Mouse (Mus musculus): Measurements from ENCODE around the gene Wipf2. TPM values are rescaled to one million over a fixed set of nuclear protein-coding genes. Genes with fewer than 3 reads are reported as not detected.
"Not testable (repeated sequence)": the region's sequence is repeated elsewhere in the genome, so short reads cannot be mapped to it uniquely, and the experiment has no call there.

The Wipf2 gene
- total RNA-seq, 1 experiment from 2014 or later = 6.7 TPM

DNA sequence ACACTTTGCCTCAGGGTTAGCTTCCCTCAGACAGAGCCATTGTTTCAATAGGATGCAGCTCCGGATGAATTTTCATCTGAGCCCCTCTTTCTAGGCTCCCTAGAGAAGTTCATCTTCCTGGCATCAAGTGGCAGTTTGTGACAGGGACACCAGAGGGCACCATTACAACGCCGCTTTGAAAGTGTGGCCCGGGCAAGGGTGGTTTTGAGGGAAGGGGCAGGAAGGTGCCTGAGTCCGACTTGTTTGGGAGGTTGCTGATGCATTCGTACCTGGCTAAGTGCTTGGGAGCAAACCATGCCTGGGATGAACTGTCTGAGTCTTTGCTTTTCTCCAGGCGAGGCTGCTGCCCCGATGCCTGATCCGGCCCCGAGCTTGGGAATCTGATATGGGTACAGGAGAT is 58.9 kb downstream of the Wipf2 start:
- not testable (repeated sequence) for ATAC-seq (replicated peaks in 1 of 2; ENCODE audit: insufficient read depth in 1 of 2, low FRiP score in 2 of 2, low TSS enrichment in 1 of 2, low read depth in 1 of 2, poor library complexity in 2 of 2, severe bottlenecking in 2 of 2)

DNA sequence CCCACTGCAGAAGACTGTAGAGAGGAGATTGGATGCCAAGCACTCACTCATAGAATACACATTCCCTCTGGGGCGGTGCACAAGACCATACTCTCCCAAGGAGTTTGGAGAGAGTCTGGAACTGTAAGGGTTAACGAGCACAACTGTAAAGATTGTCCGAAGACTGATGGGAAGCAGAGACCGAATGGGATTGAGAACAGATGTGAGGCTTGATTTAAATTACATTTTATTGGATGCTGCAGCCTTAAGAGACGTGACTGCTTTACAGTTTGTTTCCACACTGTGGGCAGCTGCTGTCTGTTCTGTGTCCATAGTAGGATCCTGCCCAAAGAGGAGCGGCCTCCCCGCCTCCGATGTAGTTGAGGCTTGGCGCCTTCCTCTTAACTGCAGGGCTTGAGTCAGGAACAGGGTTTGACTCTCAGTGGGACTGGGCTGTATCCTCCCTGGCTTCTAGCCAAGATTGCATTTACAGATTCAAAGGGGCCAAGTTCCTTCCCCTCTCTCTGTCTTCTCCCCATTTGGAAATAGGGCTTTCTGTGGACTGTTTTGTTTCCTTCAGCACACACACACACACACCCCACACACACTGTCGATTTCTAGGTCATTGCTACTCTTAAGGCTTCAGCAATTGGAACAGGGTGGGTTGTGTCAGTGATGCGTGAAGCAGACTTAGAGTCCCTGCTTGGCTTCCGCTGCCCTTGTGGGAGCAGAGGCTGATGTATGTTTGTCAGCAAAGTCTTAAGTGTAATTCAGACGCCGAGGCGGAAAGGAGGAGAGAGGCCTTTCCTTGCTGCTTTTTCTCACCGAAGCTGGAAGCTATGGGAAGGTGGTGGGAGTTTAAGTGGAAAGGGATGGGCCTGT is 59.6 kb downstream of the Wipf2 start:
- not testable (repeated sequence) for ATAC-seq (replicated peaks in 1 of 2; ENCODE audit: insufficient read depth in 1 of 2, low FRiP score in 2 of 2, low TSS enrichment in 1 of 2, low read depth in 1 of 2, poor library complexity in 2 of 2, severe bottlenecking in 2 of 2)

DNA sequence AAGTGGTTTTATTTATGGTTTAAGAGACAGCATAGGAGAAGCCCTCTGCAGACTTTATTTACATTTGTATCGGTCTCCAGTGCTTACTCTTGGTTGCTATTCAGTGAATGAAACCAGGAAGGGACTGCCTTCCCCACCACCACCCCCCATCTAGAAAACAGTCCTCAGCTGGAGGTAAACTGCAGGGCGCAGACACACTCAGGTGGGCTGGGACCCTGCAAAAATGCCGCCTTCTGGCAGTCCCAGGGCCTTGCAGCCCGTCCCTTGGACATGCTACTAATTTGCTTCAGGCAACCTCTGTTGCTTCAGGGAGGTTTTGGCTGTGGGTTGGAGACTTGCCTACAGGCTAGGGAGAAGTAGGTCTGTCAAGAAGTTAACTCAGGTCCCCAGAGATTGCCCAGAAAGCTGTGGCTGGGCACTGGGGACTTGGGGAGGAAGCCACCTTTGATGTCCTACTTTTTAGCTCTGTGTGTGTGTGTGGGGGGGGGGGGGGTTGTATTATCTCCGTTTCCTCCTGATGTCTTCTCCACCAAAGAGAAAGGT is 61.3 kb downstream of the Wipf2 start:
- 0 out of 4 replicates have a peak, but pooled peaks of 1 of the 2 experiments have one; percentile 15 for ATAC-seq (replicated peaks in 1 of 2; ENCODE audit: insufficient read depth in 1 of 2, low FRiP score in 2 of 2, low TSS enrichment in 1 of 2, low read depth in 1 of 2, poor library complexity in 2 of 2, severe bottlenecking in 2 of 2)

DNA sequence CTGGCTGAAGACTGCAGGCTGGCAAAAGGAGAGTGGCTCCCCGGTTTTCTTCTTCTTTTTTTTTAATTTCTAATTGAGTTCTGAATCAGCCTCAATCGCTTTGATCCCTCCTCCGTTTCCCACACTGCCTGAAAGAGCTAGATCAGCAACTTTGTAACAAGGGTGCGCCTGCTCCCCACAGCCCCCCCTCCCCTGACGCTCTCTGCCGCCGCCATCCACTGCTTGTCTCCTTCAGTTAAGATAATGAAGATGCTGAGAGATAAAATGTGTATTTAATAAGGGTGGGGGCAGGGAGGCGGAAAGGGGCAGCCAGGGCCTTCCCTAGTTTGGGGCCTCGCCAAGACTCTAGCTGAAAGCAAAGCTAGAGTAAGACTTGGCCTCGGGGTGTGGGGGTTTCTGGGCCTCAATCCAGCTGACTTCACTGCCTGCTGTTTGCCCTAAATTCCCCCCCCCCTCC is 61.9 kb downstream of the Wipf2 start:
- ATAC-seq (replicated peaks in 1 of 2; ENCODE audit: insufficient read depth in 1 of 2, low FRiP score in 2 of 2, low TSS enrichment in 1 of 2, low read depth in 1 of 2, poor library complexity in 2 of 2, severe bottlenecking in 2 of 2) = no peak

DNA sequence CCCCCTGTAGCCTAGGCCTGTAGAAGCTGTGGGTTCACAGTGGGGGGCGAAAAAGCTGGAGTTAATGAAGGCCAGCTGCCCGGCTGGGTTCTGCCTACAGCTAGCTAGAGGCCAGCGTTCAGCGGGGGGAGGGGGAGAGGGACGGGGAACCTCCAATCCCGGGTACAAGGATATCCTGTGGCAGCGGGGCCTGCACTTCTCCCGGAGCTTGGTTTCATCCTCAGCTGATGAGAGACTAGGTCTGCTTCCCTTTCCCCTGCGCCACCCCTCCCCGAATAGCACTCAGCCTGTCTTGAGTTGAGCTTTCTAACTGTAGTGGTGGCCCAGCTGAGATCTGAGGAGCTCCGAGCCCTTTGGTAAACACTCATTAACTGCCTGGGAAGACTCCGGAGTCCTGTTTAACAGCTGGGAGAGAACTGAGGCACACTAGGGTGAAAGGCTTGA is 62.5 kb downstream of the Wipf2 start:
- ATAC-seq (replicated peaks in 1 of 2; ENCODE audit: insufficient read depth in 1 of 2, low FRiP score in 2 of 2, low TSS enrichment in 1 of 2, low read depth in 1 of 2, poor library complexity in 2 of 2, severe bottlenecking in 2 of 2) = no peak

DNA sequence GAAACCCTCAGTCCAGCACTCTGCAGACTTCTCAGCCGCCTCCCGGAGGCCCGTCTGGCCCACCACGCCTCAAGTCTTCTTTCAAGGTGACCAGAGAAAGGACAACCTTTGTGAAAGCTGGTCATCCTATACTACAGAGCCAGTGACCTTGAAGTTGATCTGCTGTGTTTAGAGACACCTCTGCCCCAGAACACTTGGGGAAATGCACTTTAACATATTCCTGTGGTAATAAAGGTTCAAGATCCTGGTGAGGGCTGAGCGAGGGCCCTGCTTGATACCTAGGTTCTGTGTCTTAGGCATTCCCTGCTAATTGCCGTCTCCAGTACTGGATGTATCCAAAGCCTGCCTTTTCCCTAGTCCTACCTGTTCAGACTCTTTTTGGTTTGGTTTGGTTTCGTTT is 63.1 kb downstream of the Wipf2 start:
- no peak for ATAC-seq (replicated peaks in 1 of 2; ENCODE audit: insufficient read depth in 1 of 2, low FRiP score in 2 of 2, low TSS enrichment in 1 of 2, low read depth in 1 of 2, poor library complexity in 2 of 2, severe bottlenecking in 2 of 2)

DNA sequence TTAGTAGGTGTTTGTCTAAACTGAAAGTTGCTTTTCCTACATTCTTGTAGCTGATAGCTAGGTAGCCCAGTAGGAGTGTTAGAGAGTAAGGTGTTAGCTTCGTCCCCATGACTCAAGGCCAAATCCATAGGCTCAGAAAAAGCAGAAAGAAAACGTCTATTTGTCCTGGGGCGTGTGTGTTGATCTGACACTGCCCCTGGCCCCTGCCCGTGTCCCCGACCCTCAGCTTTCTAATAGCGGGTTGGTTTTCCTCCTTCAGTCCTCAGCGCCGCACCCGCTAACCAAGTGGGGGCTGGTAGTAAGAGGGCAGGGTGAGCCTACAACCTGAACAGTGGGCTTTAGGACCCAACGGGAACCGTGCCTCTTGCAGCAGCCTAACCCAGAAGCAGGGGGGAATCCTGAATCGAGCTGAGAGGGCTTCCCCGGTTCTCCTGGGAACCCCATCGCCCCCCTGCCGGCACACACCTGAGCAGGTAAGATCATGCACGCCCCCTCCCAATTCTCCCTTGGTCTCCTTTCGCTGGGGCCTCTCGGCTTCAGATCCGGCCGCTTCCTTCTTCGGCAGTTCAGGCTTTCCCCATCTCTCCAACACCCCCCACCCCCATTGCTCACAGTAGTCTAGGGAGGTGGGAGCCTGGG is 64.1 kb downstream of the Wipf2 start, which contains the start of gene Rara:
Gene Rara (plus strand): TSS at position 381 of the 639 bp plus-strand sequence.
- no peak; a peak in 2 of 4 replicates for ATAC-seq (replicated peaks in 1 of 2; ENCODE audit: insufficient read depth in 1 of 2, low FRiP score in 2 of 2, low TSS enrichment in 1 of 2, low read depth in 1 of 2, poor library complexity in 2 of 2, severe bottlenecking in 2 of 2)

DNA sequence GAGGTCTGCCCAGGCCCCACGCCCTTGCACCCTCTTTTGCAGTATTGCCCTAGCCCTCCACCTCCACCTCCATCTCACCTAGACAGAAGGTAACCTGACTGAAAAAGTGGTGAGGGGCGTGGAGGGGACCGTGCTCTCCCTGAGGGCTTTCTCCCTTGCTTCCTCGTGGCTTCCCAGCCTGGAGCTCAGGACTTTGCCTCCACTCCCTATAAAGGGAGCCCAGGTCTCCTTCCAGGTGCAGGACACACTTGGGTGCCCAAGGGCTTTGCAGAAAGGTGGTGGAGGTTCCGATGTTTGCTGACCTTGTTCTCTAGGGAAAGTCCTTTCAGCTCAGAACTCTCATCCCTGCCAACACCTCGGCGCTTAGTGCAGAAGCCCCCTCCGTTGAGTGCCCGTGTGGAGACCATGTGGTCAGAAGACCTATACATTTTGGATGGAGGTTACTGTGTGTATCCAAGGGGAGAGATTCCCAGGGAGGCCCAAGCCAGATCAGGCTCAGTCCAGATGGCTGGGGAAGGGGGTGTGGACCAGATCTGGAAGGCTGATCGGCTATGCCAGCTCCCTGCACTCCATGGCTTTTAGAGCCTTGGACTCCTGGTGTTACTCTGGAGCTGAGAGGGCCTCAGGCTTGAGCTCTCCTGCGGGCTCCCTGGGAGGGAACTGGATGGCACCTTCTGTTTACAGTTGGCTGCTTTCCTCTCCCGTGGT is 64.9 kb downstream of the Wipf2 start:
- ATAC-seq (replicated peaks in 1 of 2; ENCODE audit: insufficient read depth in 1 of 2, low FRiP score in 2 of 2, low TSS enrichment in 1 of 2, low read depth in 1 of 2, poor library complexity in 2 of 2, severe bottlenecking in 2 of 2) = no peak

DNA sequence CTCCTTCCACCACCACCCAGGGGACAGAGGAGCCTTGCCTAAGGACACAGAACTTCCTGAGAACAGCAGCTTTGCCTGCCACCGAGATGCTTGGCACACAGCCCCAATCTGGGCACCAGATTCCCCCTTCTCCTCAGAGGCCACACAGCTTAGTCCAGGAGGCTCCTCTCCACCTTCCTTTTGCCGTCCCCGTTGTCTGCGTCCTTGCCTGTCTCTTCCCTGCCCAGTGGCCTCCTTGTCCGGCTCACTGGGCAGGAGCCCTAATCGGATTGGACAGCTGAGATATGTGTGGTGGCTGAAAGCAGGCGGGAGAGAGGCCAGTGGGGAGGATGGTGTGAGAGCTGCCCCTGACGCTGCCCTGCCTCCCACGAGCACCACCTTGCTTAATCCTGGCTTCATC is 66.1 kb downstream of the Wipf2 start:
- no peak for ATAC-seq (replicated peaks in 1 of 2; ENCODE audit: insufficient read depth in 1 of 2, low FRiP score in 2 of 2, low TSS enrichment in 1 of 2, low read depth in 1 of 2, poor library complexity in 2 of 2, severe bottlenecking in 2 of 2)

DNA sequence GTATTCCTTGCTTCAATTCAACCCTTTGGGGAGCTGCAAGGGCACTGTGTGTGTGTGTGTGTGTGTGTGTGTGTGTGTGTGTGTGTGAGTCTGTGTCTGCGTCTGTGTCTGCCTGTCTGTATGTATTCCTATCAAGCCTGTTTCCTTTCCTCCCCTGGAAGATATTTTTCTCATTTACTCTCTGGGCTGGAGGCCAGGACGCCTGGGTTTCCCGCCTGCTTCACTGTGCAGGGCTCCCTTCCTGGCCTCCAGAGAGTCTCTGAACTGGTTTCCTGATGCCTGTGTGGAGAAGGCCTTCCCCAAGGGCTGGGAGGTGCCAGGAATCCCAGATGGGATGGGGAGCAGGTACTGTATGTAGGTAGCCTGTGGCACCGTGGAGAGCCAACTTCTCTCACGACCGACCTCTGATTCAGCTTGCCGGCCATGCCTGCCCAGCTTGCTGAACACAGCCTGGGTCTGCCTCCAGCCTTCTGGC is 66.7 kb downstream of the Wipf2 start:
- ATAC-seq (replicated peaks in 1 of 2; ENCODE audit: insufficient read depth in 1 of 2, low FRiP score in 2 of 2, low TSS enrichment in 1 of 2, low read depth in 1 of 2, poor library complexity in 2 of 2, severe bottlenecking in 2 of 2) = no peak

DNA sequence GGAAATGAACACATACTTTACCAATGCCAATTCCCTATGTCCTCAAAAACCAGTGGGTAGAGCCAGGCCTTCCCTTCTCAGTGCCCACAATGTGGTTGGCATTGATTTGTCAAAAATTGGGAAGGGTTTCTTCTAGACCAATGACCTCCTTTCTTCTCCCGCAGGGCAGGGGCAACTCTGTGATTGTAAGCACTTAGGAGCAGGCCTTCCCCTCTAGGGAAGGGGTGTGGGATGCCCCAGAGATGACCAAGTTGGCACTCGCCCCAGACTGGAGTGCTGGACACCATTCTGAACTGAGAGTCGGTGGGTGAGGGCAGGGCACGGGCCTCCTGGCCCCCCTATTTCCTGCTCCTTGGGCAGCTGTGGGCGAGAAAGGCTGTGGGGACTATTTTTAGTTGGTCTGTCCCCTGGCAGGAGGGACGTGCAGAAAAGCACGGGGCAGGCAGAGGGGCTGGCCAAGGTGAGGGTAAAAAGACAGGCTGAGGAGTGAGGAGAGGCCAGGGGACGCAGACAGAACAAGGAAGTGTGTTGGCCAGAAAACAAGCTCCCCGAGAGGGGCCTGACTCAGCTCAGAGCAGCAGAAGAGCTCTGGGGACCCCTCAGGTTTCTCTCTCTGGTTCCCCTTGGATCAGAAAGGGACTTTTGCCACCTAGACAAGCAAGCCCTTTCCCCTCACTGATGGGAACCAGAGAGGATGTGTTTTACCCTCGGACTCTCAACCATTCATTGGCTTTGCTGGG is 67.5 kb downstream of the Wipf2 start:
- ATAC-seq (replicated peaks in 1 of 2; ENCODE audit: insufficient read depth in 1 of 2, low FRiP score in 2 of 2, low TSS enrichment in 1 of 2, low read depth in 1 of 2, poor library complexity in 2 of 2, severe bottlenecking in 2 of 2) = peak in 1 of 2 experiments; percentile 35; a peak in 2 of 4 replicates

DNA sequence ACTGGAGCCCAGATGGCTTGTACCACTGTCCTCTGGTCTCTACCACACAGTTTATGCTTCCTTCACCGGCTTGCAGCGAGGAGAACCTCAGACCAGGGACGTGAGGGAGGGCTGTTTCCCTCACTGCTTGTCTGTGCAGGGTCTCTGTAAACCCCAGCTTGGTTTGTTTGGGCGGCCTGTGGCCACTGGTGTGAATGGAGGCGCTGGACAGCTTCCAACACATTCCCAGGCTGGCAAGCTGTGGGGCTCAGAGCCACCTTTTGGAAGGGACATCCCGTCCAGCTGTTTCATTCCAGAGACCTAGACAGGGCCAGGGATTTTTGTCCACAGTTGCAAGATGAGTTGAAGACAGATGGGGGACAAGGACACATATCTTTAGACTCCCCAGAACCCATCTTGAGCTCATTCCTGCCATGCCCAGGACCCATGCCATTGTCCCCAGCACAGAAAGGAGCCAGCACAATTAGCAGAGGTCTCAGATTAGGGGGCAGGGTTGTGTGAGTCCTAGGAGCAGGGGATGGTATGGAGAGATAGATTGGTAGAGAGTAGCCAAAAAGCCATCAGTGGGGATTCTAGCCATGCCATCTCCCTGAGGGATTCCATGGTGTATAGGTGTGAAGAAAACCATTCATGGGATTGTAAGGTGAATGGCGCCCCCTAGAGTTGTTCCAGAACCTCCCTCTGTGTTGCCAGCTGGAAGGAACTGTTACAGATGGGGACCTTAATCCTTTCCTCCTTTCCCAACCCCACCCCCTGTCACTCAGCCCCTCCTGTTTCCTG is 68.3 kb downstream of the Wipf2 start:
- ATAC-seq (replicated peaks in 1 of 2; ENCODE audit: insufficient read depth in 1 of 2, low FRiP score in 2 of 2, low TSS enrichment in 1 of 2, low read depth in 1 of 2, poor library complexity in 2 of 2, severe bottlenecking in 2 of 2) = no peak

DNA sequence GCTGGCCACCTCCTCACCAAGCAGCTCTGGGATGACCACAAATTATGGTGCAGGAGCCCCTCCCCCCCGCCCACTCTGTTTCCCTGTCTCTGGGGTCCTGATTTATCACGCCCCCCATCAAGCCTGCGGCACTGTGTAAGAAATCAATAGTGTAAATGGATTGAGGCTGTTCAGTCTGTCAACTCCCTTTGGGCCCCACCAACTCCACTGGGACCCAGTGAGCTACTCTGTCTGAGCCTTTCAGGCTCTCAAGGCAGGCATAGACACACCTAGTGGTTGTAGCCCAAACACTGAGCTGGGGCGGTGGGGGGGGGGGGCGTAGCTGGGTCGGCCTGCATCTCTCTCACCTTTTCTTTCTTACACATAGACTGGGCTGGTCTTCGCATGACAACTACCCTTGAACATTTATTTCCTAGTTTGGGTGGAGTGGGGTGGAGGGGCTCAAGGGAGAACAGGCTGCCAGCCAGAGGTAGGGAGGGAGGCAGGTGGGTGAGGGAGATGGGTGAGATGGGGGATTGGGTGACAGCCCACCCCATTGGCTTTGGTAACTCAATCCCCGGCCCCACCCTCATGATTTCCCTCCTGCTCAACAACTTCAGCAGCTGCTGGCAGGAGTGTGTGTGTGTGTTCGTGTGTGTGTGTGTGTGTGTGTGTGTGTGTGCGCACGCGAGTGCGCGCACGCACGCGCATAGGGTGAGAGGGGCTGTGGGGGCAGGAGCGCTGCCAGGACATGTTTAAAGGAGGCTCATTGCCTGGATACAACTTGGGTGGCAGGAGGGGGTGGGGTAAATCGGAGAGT is 69.1 kb downstream of the Wipf2 start:
- no peak for ATAC-seq (replicated peaks in 1 of 2; ENCODE audit: insufficient read depth in 1 of 2, low FRiP score in 2 of 2, low TSS enrichment in 1 of 2, low read depth in 1 of 2, poor library complexity in 2 of 2, severe bottlenecking in 2 of 2)

DNA sequence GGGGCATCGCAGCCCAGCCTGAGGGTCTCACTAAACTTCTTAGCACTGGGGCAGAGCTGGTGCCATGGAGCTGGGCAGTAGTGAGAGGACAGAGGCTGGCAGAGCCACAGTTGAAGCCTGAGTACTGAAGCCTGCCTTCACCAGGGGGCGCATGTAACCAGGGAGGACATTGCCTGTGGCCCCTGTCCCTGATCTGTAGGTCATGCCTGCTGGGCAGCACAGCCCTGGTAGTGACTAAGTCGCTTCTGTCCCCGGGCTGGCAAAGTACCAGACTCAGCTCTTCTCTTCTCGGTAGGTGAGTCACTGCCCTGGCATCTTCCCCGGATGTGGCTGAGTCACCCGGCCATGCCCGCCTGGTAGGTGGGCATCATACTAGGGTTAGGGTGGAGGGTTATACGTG is 69.7 kb downstream of the Wipf2 start:
- peak in 1 of 2 experiments; percentile 29; a peak in 1 of 4 replicates for ATAC-seq (replicated peaks in 1 of 2; ENCODE audit: insufficient read depth in 1 of 2, low FRiP score in 2 of 2, low TSS enrichment in 1 of 2, low read depth in 1 of 2, poor library complexity in 2 of 2, severe bottlenecking in 2 of 2)

DNA sequence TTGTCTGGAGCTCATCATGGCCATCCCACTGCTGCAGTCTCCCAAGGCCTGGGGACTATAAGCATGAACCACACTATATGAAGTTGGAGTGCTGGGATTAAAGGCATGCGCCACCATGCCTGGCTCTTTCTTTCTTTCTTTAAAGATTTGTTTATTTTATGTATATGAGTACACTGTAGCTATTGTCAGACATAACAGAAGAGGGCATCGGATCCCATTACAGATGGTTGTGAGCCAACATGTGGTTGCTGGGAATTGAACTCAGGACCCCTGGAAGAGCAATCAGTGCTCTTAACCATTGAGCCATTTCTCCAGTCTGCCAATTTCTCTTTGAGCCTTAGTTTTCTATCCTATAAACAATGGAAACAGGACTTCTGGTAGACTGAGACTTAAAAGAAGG is 70.4 kb downstream of the Wipf2 start:
- not testable (repeated sequence) for ATAC-seq (replicated peaks in 1 of 2; ENCODE audit: insufficient read depth in 1 of 2, low FRiP score in 2 of 2, low TSS enrichment in 1 of 2, low read depth in 1 of 2, poor library complexity in 2 of 2, severe bottlenecking in 2 of 2)
